8 mouse cellular contexts compared by ENCODE assay signal in genomic region chr8:104640241-104640640, GRCm38 (mm10). TPM values are rescaled to one million over a fixed set of nuclear protein-coding genes. Genes with fewer than 3 reads are reported as not detected.
A peak's percentile ranks its signal among the peaks of the same experiment; 100 is the strongest.
DNase-seq lines count a peak whose midpoint lies in the region; ATAC-seq and TF ChIP-seq lines count a peak whose summit lies in the region.
"Had no signal": no experiment of that assay in that cellular context is flagged by ENCODE, and none has a peak within 500 bp of the region (broad histone marks: within the 10 kb centered on the region; RNA-seq: fewer than 3 reads in every experiment).

No protein-coding gene starts in this region.

- peak overlapping the region; percentile 85; the same call in 1 of the 2 replicates for H3K4me3 ChIP-seq in neural tube, embryonic 11.5 days (ENCODE audit: low read depth, low read length)
- peak overlapping the region; percentile 82 for H3K4me3 ChIP-seq in forebrain, embryonic 15.5 days
- peak overlapping the region; percentile 89 for H3K4me3 ChIP-seq in liver, embryonic 12.5 days
- H3K4me3 ChIP-seq in testis, adult 2 months (ENCODE audit: control insufficient read depth, low read depth, low read length) = peak overlapping the region; percentile 95
- no peak overlapping the region for H3K4me3 ChIP-seq in thymus, adult 2 months (ENCODE audit: control insufficient read depth, insufficient read depth, low read length)

- H3K4me2 ChIP-seq in neural tube, embryonic 11.5 days (ENCODE audit: low read depth) = peak overlapping the region; percentile 95
- peak overlapping the region; percentile 91 for H3K4me2 ChIP-seq in forebrain, embryonic 15.5 days (replicated peaks)
- H3K4me2 ChIP-seq in liver, embryonic 12.5 days = peak overlapping the region; percentile 89

- H3K9ac ChIP-seq in neural tube, embryonic 11.5 days (ENCODE audit: low read length) = no peak overlapping the region; the same call in 1 of the 2 replicates
- H3K9ac ChIP-seq in forebrain, embryonic 15.5 days (replicated peaks) = no peak overlapping the region
- H3K9ac ChIP-seq in liver, embryonic 12.5 days = peak overlapping the region; percentile 82

- no peaks in the 10 kb centered on the region; the same call in 1 of the 2 replicates for H3K36me3 ChIP-seq in neural tube, embryonic 11.5 days (ENCODE audit: control insufficient read depth, insufficient read depth, low read length)
- H3K36me3 ChIP-seq in forebrain, embryonic 15.5 days = peaks cover 18% of the 10 kb centered on the region; the same call in 1 of the 2 replicates
- peaks cover 31% of the 10 kb centered on the region for H3K36me3 ChIP-seq in liver, embryonic 12.5 days
- no peaks in the 10 kb centered on the region; the same call in 1 of the 2 replicates for H3K36me3 ChIP-seq in testis, adult 2 months (ENCODE audit: control insufficient read depth, insufficient read depth, low read length)
- H3K36me3 ChIP-seq in thymus, adult 2 months (ENCODE audit: control insufficient read depth, insufficient read depth, low read length) = peaks cover 6% of the 10 kb centered on the region; the same call in 1 of the 2 replicates

- no peaks in the 10 kb centered on the region for H3K27me3 ChIP-seq in neural tube, embryonic 11.5 days (ENCODE audit: control insufficient read depth, insufficient read depth, low read length)
- H3K27me3 ChIP-seq in forebrain, embryonic 15.5 days = no peaks in the 10 kb centered on the region
- no peaks in the 10 kb centered on the region for H3K27me3 ChIP-seq in liver, embryonic 12.5 days (replicated peaks)
- H3K27me3 ChIP-seq in testis, adult 2 months (ENCODE audit: control insufficient read depth, insufficient read depth, low read length) = no peaks in the 10 kb centered on the region
- no peaks in the 10 kb centered on the region for H3K27me3 ChIP-seq in thymus, adult 2 months (ENCODE audit: control insufficient read depth, insufficient read depth, low read length)

- no peak for ATAC-seq in neural tube, embryonic 11.5 days (ENCODE audit: insufficient read depth, low FRiP score, low TSS enrichment)
- no peak for ATAC-seq in forebrain, embryonic 15.5 days (replicated peaks)
- ATAC-seq in liver, embryonic 12.5 days = no peak

- no peak overlapping the region for H3K27ac ChIP-seq in neural tube, embryonic 11.5 days (ENCODE audit: low read depth, low read length)
- H3K27ac ChIP-seq in forebrain, embryonic 15.5 days (replicated peaks) = no peak overlapping the region
- H3K27ac ChIP-seq in liver, embryonic 12.5 days = no peak overlapping the region
- no peak overlapping the region for H3K27ac ChIP-seq in testis, adult 2 months (ENCODE audit: control insufficient read depth, insufficient read depth, low read depth, low read length)
- H3K27ac ChIP-seq in thymus, adult 2 months (ENCODE audit: control insufficient read depth, insufficient read depth, low read length) = no peak overlapping the region

- H3K4me1 ChIP-seq in neural tube, embryonic 11.5 days (ENCODE audit: control insufficient read depth, insufficient read depth, low read length) = peaks cover 9% of the 10 kb centered on the region
- peaks cover 21% of the 10 kb centered on the region for H3K4me1 ChIP-seq in forebrain, embryonic 15.5 days
- peaks cover 35% of the 10 kb centered on the region for H3K4me1 ChIP-seq in liver, embryonic 12.5 days
- H3K4me1 ChIP-seq in testis, adult 2 months (ENCODE audit: control insufficient read depth, insufficient read depth, low read length) = peaks cover 14% of the 10 kb centered on the region
- peaks cover 16% of the 10 kb centered on the region for H3K4me1 ChIP-seq in thymus, adult 2 months (replicated peaks; ENCODE audit: control insufficient read depth, insufficient read depth, low read length)

- no peak for TF ChIP-seq POLR2A in testis, adult 2 months (IDR thresholded peaks at IDR 0.05; ENCODE audit: control insufficient read depth, low read depth, low read length)
- TF ChIP-seq POLR2A in thymus, adult 2 months (IDR thresholded peaks at IDR 0.05; ENCODE audit: control insufficient read depth, extremely low read depth, insufficient read depth, low read length, poor library complexity) = no peak

- no peaks in the 10 kb centered on the region for H3K9me3 ChIP-seq in neural tube, embryonic 11.5 days (ENCODE audit: control insufficient read depth, low read length)
- H3K9me3 ChIP-seq in forebrain, embryonic 15.5 days = no peaks in the 10 kb centered on the region
- H3K9me3 ChIP-seq in liver, embryonic 12.5 days (replicated peaks) = no peaks in the 10 kb centered on the region

- WGBS in neural tube, embryonic 11.5 days = 95% methylated on average over 7 of the region's 7 CpGs
- WGBS in forebrain, embryonic 15.5 days = 88% methylated on average over 7 of the region's 7 CpGs
- 70% methylated on average over 7 of the region's 7 CpGs for WGBS in liver, embryonic 12.5 days (ENCODE audit: insufficient replicate concordance)
- 92% methylated on average over 7 of the region's 7 CpGs for WGBS in thymus, adult 2 months

- no peak for DNase-seq in neural tube, embryonic 11.5 days (ENCODE audit: low spot score)
- DNase-seq in neural tube, embryonic 10.5 days (ENCODE audit: extremely low spot score, low spot score) = no peak
- DNase-seq in thymus, adult 2 months = no peak
- DNase-seq in adipocyte (ENCODE audit: low spot score) = no peak
- DNase-seq: adrenal gland, postnatal 36 days had no signal

- TF ChIP-seq CTCF in testis, adult 2 months (IDR thresholded peaks at IDR 0.05; ENCODE audit: control insufficient read depth, insufficient read depth, insufficient replicate concordance, low read depth, low read length) = no peak
- no peak for TF ChIP-seq CTCF in thymus, adult 2 months (IDR thresholded peaks at IDR 0.05; ENCODE audit: borderline replicate concordance, control insufficient read depth, extremely low read depth, insufficient read depth, low read length, poor library complexity)

RNA-seq across cellular contexts. Expression of gene Ciao2b, which starts 1.5 kb away (rescaled TPM):
- polyA plus RNA-seq in neural tube, embryonic 11.5 days (2014; fragmentation: Nextera tagmentation; extraction: Ambion mirVana) = 96.9 and 99.1 TPM in 2 replicates
- polyA plus RNA-seq in forebrain, embryonic 15.5 days (2015; fragmentation: Nextera tagmentation; extraction: Ambion mirVana) = 145 and 153 TPM in 2 replicates
- 71.8 and 74.7 TPM in 2 replicates for polyA plus RNA-seq in liver, embryonic 12.5 days (2016; fragmentation: Nextera tagmentation; extraction: Ambion mirVana)
- polyA plus RNA-seq in testis, adult 2 months (2012; rRNA removed) = 61.8 and 67.2 TPM in 2 replicates
- 72.0 and 76.9 TPM in 2 replicates for polyA plus RNA-seq in thymus, adult 2 months (2012; rRNA removed)

RNA-seq across cellular contexts. Expression of gene Rrad, which starts 9.1 kb away (rescaled TPM):
- 2.9 and 4.3 TPM in 2 replicates for polyA plus RNA-seq in neural tube, embryonic 11.5 days (2014; fragmentation: Nextera tagmentation; extraction: Ambion mirVana)
- 2.4 and 3.0 TPM in 2 replicates for polyA plus RNA-seq in forebrain, embryonic 15.5 days (2015; fragmentation: Nextera tagmentation; extraction: Ambion mirVana)
- 0.79 and 1.2 TPM in 2 replicates for polyA plus RNA-seq in liver, embryonic 12.5 days (2016; fragmentation: Nextera tagmentation; extraction: Ambion mirVana)
- 0.36 and 0.42 TPM in 2 replicates for polyA plus RNA-seq in testis, adult 2 months (2012; rRNA removed)
- 25.2 and 36.1 TPM in 2 replicates for polyA plus RNA-seq in thymus, adult 2 months (2012; rRNA removed)

RNA-seq across cellular contexts. Expression of gene Cdh16, which starts 16.0 kb away (rescaled TPM):
- polyA plus RNA-seq in neural tube, embryonic 11.5 days (2014; fragmentation: Nextera tagmentation; extraction: Ambion mirVana) = 0.80 TPM in 1 of 2 replicates, not detected in the other
- polyA plus RNA-seq in forebrain, embryonic 15.5 days (2015; fragmentation: Nextera tagmentation; extraction: Ambion mirVana) = not detected in 2 replicates
- 0.21 and 0.36 TPM in 2 replicates for polyA plus RNA-seq in liver, embryonic 12.5 days (2016; fragmentation: Nextera tagmentation; extraction: Ambion mirVana)
- 1.3 TPM in 1 of 2 replicates, not detected in the other for polyA plus RNA-seq in testis, adult 2 months (2012; rRNA removed)
- 0.20 and 1.5 TPM in 2 replicates for polyA plus RNA-seq in thymus, adult 2 months (2012; rRNA removed)

RNA-seq across cellular contexts. Expression of gene Pdp2, which starts 49.0 kb away (rescaled TPM):
- 17.8 and 20.0 TPM in 2 replicates for polyA plus RNA-seq in neural tube, embryonic 11.5 days (2014; fragmentation: Nextera tagmentation; extraction: Ambion mirVana)
- polyA plus RNA-seq in forebrain, embryonic 15.5 days (2015; fragmentation: Nextera tagmentation; extraction: Ambion mirVana) = 17.8 and 18.7 TPM in 2 replicates
- polyA plus RNA-seq in liver, embryonic 12.5 days (2016; fragmentation: Nextera tagmentation; extraction: Ambion mirVana) = 5.8 and 6.0 TPM in 2 replicates
- 1.2 and 1.3 TPM in 2 replicates for polyA plus RNA-seq in testis, adult 2 months (2012; rRNA removed)
- polyA plus RNA-seq in thymus, adult 2 months (2012; rRNA removed) = 6.0 and 6.4 TPM in 2 replicates
